Mouse (Mus musculus) heart, embryonic 10.5 days (tissue): ENCODE results near the gene Clec3a. TPM values are rescaled to one million over a fixed set of nuclear protein-coding genes. Genes with fewer than 3 reads are reported as not detected.
A peak's percentile ranks its signal among the peaks of the same experiment; 100 is the strongest.

Experiments used
- DNase-seq: peaks from one replicate; pipeline ENCODE4 v3.0.0-alpha.2; 2017; ENCODE audit warnings: low spot score
- H3K27ac ChIP-seq: fragments of 300-500 bp; sonication (generic); 2 replicates; pipeline ENCODE4 v1.5.1; 2016; ENCODE audit warnings: mild to moderate bottlenecking
- H3K27me3 ChIP-seq: fragments of 300-500 bp; sonication (generic); 2 replicates; pipeline ENCODE4 v1.6.1; 2016; ENCODE audit warnings: mild to moderate bottlenecking; ENCODE audit not compliant: poor library complexity, insufficient read depth, severe bottlenecking
- H3K36me3 ChIP-seq: fragments of 300-500 bp; sonication (generic); 2 replicates; pipeline ENCODE4 v1.6.1; 2016; ENCODE audit warnings: mild to moderate bottlenecking, moderate library complexity
- H3K4me1 ChIP-seq: fragments of 300-500 bp; sonication (generic); 2 replicates; pipeline ENCODE4 v1.6.1; 2016; ENCODE audit warnings: mild to moderate bottlenecking
- H3K4me3 ChIP-seq: fragments of 300-500 bp; sonication (generic); 2 replicates; pipeline ENCODE4 v1.5.1; 2016; ENCODE audit warnings: mild to moderate bottlenecking, moderate library complexity
- H3K9me3 ChIP-seq: fragments of 300-500 bp; sonication (generic); 2 replicates; pipeline ENCODE4 v1.6.1; 2016; ENCODE audit warnings: mild to moderate bottlenecking, moderate library complexity
- WGBS: fragments of 180-500 bp; shearing (Covaris S2); methylation state at CpG from one replicate; pipeline ENCODE4 v1.1.7; 2016; 5-methylcytosine and 5-hydroxymethylcytosine counted together
- polyA plus RNA-seq: library from polyadenylated mRNA; unstranded; fragments of >200 nt; fragmentation: Nextera tagmentation; extraction: Ambion mirVana; gene quantifications from 2 replicates; pipeline ENCODE4 v1.2.1, GENCODE M21; 2016

Clec3a gene
- polyA plus RNA-seq: not detected in 2 replicates

DNA sequence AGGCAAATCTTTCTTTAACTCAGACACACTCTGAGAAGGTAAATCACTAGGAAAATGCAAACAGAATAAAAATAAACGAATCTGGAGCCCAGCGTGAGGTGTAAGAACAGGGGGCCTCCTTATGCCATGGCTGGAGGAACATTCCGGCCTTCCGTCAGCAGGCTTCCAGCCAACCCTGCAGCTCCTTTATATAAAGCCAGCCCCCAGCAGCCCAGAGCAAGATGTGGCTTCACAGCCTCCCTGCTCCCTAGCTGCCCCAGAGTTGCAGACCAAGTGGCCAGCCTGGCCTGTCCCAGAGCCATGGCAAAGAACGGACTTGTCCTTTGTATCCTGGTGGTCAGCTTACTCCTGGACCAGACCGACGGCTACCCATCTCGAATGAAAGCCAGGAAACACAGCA, at the start of gene Clec3a:
Gene Clec3a, plus strand, starts transcription at position 301 of the 400 bp plus-strand sequence.
- H3K36me3 ChIP-seq: no peaks in the 10 kb centered on the region
- no peak for DNase-seq
- no peaks in the 10 kb centered on the region; the same call in 1 of the 2 replicates for H3K27me3 ChIP-seq
- no peak within 1 kb of the TSS for H3K27ac ChIP-seq
- H3K4me1 ChIP-seq: no peaks in the 10 kb centered on the region
- H3K9me3 ChIP-seq: no peaks in the 10 kb centered on the region
- 79% methylated on average over 8 of the region's 8 CpGs for WGBS
- H3K4me3 ChIP-seq: no peak within 1 kb of the TSS

DNA sequence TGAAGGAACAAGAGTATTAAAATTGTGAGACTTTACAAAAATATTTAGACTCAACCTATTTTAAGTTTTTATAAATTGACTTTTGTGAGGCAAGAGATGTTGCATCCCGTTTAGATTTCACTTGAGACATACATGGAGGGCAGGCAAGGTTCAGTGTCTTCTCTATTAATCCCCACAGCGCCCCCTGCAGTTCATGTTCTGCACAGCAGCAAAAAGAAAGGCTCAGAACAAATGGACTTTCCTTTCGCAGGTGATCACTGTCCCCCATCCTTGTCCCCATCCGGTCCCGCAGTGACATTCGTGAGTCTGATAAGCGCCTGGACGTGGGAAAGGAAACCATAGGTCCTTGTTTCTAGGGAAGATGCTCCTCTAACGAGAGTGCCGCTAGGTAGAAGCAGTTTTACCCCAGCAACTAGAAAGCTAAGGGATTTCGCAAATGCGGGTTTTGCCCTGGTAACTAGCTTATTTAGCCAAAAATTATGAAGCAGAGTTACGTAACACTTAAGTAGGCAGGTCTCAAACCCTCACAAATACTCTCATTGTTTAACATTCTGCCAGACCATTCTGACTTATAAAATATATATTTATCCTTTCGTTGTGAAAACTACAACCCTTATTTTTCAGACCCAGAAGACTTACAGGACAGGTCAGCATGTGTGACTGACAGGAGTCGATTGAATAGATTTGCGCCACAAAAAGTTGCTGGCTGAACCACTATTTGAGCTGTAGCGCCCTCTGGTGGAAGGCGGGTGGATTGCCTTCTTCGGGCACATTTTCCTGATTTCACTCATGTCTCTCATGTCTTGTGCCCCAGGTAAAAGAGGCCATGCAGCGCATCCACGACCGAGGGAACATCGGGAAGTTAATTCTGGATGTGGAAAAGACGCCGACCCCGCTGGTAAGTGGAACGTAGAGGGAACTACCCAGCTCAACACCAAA, 48.6 kb upstream of the Clec3a start:
- H3K27me3 ChIP-seq: no peaks in the 10 kb centered on the region
- no peak overlapping the region for H3K4me3 ChIP-seq
- WGBS: 30% methylated on average over 27 of the region's 27 CpGs
- H3K36me3 ChIP-seq: no peaks in the 10 kb centered on the region
- H3K27ac ChIP-seq: no peak overlapping the region
- peak; percentile 83 for DNase-seq
- no peaks in the 10 kb centered on the region for H3K9me3 ChIP-seq
- H3K4me1 ChIP-seq: no peaks in the 10 kb centered on the region

DNA sequence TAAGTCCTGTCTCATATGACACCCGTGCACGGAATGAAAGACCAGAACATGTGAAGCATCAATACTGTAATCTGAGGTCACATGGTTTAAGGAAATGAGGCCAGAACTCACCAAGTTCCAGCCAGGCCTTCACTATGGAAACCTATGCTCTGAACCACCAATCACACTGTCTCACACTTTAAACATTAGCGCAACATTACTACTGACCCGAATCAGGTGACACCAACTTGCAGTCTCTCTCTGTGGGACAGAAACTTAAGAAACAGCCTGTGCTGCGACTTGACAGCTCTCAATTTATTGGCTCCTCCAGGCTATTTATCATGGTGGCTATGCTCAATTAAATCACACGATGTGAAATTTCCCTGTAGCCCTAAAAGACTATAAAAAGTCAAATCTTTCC, 43.5 kb upstream of the Clec3a start:
- Histone ChIP-seq H3K9me3 (no peaks in the 10 kb centered on the region), H3K36me3 (no peaks in the 10 kb centered on the region), H3K27ac (no peak overlapping the region), H3K4me1 (no peaks in the 10 kb centered on the region), H3K27me3 (no peaks in the 10 kb centered on the region), H3K4me3 (no peak overlapping the region)
- 84% methylated on average over 6 of the region's 6 CpGs for WGBS
- DNase-seq: no peak

DNA sequence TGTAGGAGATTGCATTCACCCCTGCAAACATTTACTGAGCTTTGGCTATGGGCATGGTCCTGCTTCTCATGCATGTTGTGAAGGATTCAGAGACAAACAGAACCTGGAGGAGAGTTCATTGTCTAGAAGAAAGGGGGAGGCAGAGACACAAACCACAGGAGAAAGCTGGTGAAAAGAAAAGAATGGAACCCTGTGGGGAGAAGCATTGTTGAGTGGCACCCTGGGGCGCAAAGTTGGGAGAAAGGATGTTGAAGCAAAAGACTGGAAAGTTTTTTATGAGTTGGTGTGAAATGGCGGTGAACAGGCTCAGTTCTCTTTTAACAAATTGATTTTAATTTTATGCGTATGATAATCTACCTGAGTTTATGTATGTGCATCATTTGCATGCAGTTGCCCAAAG, 33.7 kb upstream of the Clec3a start:
- Histone ChIP-seq H3K9me3 (no peaks in the 10 kb centered on the region), H3K27me3 (no peaks in the 10 kb centered on the region), H3K27ac (no peak overlapping the region), H3K36me3 (no peaks in the 10 kb centered on the region), H3K4me1 (no peaks in the 10 kb centered on the region), H3K4me3 (no peak overlapping the region)
- WGBS: 72% methylated on average over 3 of the region's 3 CpGs
- no peak for DNase-seq

DNA sequence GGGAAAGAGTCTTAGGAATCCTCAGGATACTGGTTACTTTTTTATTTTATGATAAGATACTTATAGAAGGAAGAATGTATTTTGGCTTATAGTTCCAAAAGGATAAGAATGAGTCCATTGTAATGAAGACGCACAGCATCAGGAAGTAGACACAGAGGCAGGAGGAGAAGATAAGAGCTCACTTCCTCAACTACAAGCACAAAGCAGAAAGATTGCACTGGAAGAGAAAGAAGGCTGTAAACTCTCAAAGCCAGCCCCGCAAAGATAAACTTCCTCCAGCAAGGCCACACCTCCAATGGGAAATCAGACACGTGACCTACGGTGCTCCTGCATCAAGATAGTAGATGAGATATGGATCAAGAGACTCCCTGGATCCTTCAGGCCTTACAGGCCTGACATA, 30.4 kb upstream of the Clec3a start:
- no peak for DNase-seq
- Histone ChIP-seq H3K27me3 (no peaks in the 10 kb centered on the region), H3K4me3 (no peak overlapping the region), H3K36me3 (no peaks in the 10 kb centered on the region), H3K9me3 (no peaks in the 10 kb centered on the region), H3K4me1 (no peaks in the 10 kb centered on the region), H3K27ac (no peak overlapping the region)
- WGBS: 54% methylated on average over 4 of the region's 4 CpGs

DNA sequence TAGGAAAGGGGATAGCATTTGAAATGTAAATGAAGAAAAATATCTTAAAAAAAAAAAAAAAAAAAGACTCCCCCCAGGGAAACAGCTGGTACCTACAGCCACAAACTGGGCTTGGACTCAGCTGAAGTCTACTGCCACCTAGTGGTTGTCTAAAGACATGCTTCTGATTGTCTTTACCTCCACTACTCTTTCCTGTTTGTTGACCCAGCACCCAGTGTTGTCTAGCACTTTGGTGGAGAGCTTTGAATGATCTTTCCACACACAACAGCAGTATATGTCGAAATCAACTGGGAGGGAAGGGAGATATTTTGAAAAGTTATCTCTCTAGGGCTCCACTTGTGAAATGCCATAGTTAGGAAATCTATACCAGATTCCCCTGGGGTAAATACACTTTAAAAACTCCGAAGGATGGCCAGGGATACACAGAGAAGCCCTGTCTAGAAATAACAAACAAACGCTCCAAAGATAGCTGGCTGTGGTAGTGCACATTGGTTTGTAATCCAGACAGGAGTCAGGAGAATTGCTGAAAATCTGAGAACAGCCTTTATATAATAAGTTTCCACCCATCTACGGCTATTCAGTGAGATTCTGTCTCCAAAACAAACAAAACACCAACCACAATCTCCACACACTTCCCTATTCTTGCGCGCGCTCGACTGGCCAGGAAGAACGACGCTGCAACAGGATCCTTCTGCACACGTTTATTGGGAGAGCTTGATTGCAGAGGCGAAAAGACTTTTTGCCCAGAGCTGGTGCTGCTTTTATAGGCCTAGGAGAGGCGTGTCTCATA, 27.2 kb upstream of the Clec3a start:
- H3K4me1 ChIP-seq: no peaks in the 10 kb centered on the region
- no peak for DNase-seq
- no peak overlapping the region for H3K27ac ChIP-seq
- no peaks in the 10 kb centered on the region for H3K27me3 ChIP-seq
- WGBS: 85% methylated on average over 12 of the region's 13 CpGs
- H3K36me3 ChIP-seq: no peaks in the 10 kb centered on the region
- H3K4me3 ChIP-seq: no peak overlapping the region
- no peaks in the 10 kb centered on the region for H3K9me3 ChIP-seq

DNA sequence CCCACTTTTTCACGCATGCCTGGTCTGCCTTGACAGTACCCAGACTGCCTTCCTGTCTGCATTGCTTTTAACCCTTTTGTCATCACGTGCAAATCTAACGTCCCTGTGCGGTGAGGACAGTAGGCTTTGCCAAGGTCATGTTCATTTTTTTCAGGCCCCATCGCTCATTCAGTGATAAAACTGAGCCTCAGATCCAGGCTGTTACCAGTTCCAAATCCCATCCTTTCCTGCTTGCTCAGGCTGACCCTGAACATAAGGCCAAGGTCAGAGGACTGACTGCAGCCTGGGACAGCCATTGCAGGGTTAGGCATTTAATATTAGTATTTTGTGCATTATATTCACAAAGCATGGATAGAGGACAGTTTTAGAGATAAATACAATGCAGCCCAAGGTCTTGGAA, 19.6 kb upstream of the Clec3a start:
- H3K4me1 ChIP-seq: peaks cover 4% of the 10 kb centered on the region; the same call in 1 of the 2 replicates
- 81% methylated on average over 5 of the region's 5 CpGs for WGBS
- no peak overlapping the region for H3K27ac ChIP-seq
- no peak overlapping the region for H3K4me3 ChIP-seq
- H3K9me3 ChIP-seq: no peaks in the 10 kb centered on the region
- H3K27me3 ChIP-seq: no peaks in the 10 kb centered on the region
- no peaks in the 10 kb centered on the region for H3K36me3 ChIP-seq
- no peak for DNase-seq

DNA sequence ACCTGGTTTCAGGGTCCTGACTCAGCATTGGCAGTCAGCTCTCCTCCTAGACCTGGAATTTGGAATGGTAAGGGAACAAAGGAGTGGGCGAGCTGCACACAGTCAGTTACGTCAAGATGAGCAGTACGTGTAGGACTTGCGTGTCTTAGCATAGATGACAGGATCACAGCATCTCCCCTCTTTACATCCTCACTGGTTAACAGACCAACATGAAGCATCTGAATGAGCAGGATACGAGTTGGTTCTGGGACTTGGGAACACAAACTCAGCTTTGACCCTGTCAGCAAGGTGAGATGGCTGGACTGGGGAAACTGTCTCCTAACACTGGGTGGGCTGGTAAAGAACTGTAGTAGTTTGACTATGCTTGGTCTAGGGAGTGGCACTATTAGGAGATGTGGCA, 18.6 kb upstream of the Clec3a start:
- H3K4me1 ChIP-seq: peaks cover 7% of the 10 kb centered on the region; the same call in 1 of the 2 replicates
- H3K36me3 ChIP-seq: no peaks in the 10 kb centered on the region
- DNase-seq: no peak
- H3K27ac ChIP-seq: no peak overlapping the region
- no peaks in the 10 kb centered on the region for H3K9me3 ChIP-seq
- no peaks in the 10 kb centered on the region for H3K27me3 ChIP-seq
- WGBS: 87% methylated on average over 5 of the region's 5 CpGs
- H3K4me3 ChIP-seq: no peak overlapping the region

DNA sequence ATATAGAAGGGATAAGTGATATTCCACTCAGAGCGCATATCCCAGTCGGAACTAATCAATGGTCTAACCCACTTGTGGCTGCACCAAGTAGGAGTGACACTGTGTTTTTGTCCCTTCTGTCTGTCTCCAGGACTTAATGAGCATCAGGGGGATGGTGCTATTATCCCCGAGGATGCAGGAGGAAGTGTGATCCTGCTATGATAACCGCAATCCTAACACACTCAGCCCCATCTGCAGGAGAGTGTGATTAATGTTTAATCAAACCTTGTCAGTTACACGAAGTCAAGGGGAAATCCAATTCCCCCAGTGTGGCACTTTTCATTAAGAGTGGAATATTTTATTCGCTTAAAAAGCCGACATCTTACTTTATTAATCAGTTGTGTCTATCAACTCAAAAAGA, 16.2 kb upstream of the Clec3a start:
- H3K27ac ChIP-seq: no peak overlapping the region
- no peaks in the 10 kb centered on the region for H3K36me3 ChIP-seq
- no peaks in the 10 kb centered on the region for H3K9me3 ChIP-seq
- H3K27me3 ChIP-seq: no peaks in the 10 kb centered on the region
- WGBS: 66% methylated on average over 7 of the region's 7 CpGs
- H3K4me1 ChIP-seq: peaks cover 7% of the 10 kb centered on the region; the same call in 1 of the 2 replicates
- no peak for DNase-seq
- no peak overlapping the region for H3K4me3 ChIP-seq

DNA sequence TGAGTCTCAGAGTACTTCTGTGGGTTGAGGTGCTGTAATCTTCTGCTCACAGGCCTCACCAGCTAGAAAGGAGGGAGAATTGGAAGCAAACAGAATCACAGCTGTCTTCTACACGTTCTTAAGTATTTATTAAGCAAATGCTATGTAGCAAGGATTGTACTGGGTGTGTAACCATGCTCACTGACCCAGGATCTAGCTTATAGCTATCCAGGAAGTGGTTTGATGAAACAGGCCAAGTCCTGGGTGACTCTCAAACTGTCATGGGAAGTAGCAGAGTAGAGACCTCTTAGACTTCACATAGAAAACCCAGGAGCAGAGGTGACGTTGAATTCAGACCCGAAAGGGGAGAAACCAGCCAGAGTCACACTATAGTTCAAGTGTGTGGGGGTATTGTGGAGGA, 6.5 kb upstream of the Clec3a start:
- Histone ChIP-seq H3K9me3 (no peaks in the 10 kb centered on the region), H3K36me3 (no peaks in the 10 kb centered on the region), H3K4me3 (no peak overlapping the region), H3K27me3 (no peaks in the 10 kb centered on the region), H3K27ac (no peak overlapping the region), H3K4me1 (no peaks in the 10 kb centered on the region)
- 78% methylated on average over 3 of the region's 3 CpGs for WGBS
- no peak for DNase-seq

DNA sequence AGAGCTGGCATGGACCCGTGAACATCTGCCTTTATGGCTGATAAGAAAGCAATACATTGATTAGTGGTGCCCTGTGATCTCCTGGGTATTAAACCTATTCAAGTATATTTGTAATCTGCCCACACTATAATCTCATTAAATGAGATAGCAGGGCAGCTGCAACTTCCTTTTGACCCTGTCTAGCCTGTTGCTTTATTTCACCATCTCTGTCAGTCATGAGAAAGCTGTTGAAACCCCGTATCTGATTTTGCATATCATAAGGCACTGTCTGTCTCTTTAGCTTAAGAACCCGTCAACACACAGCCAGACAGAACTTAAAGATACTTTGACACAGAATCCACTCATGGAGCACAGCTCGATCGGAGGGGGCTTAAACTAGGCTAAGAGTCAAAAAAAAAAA, 600 bp downstream of the Clec3a start:
- WGBS: 62% methylated on average over 5 of the region's 5 CpGs
- Histone ChIP-seq H3K4me1 (no peaks in the 10 kb centered on the region), H3K9me3 (no peaks in the 10 kb centered on the region), H3K4me3 (no peak overlapping the region), H3K36me3 (no peaks in the 10 kb centered on the region), H3K27ac (no peak overlapping the region), H3K27me3 (no peaks in the 10 kb centered on the region; the same call in 1 of the 2 replicates)
- no peak for DNase-seq

DNA sequence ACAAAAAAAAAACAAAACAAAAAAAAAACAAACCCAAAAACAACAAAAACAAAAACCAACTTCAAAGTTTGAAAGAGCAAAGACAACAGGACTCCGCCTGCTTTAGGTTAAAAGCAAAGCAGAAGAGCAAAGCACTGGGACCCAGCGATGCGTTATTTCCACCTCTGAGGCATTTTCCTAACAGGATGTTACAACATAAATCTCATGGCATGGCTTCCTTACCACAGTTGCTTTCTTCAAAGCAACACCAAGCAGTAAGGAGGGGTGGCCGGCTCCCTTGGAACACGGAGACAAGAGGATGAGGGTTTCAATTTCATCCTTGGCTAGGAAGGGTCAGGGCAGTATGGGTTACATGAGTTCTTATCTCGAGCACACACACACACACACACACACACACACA, 1.0 kb downstream of the Clec3a start:
- H3K36me3 ChIP-seq: no peaks in the 10 kb centered on the region
- H3K27ac ChIP-seq: no peak overlapping the region
- no peaks in the 10 kb centered on the region; the same call in 1 of the 2 replicates for H3K27me3 ChIP-seq
- H3K4me3 ChIP-seq: no peak overlapping the region
- 80% methylated on average over 6 of the region's 6 CpGs for WGBS
- H3K9me3 ChIP-seq: no peaks in the 10 kb centered on the region
- no peak for DNase-seq
- no peaks in the 10 kb centered on the region for H3K4me1 ChIP-seq

DNA sequence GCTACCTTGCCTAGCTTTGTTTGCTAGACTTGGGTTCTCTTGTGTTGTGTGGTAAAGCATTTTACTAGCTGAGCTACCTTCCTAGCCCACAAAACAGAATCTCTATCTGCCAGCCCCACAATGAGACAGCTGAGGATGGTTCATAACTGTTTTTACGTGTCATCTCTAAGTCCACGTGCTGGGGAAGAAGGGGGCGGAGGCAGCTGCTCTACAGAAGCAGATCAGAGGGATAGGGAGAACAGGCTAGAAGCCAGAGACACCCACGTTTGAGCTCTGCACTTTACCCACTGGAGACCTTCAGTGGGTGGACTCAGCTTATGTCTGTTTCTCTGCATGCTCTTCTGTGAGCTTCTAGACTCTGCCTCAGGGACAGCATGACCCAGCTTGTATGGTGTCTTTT, 3.7 kb downstream of the Clec3a start:
- no peaks in the 10 kb centered on the region for H3K9me3 ChIP-seq
- H3K4me1 ChIP-seq: no peaks in the 10 kb centered on the region
- DNase-seq: no peak
- no peak overlapping the region for H3K4me3 ChIP-seq
- H3K27ac ChIP-seq: no peak overlapping the region
- 71% methylated on average over 4 of the region's 4 CpGs for WGBS
- no peaks in the 10 kb centered on the region for H3K36me3 ChIP-seq
- no peaks in the 10 kb centered on the region; the same call in 1 of the 2 replicates for H3K27me3 ChIP-seq
